Mouse (Mus musculus): ENCODE data around the gene Fkbp15.

GRCm38 (mm10) chr4:62267101-62267500 is 93.2 kb downstream of the Fkbp15 start:
- TF ChIP-seq CTCF (IDR thresholded peaks at IDR 0.05; ENCODE audit: low read depth, low read length) (no peak), POLR2A (IDR thresholded peaks at IDR 0.05; ENCODE audit: extremely low read depth, insufficient read depth, low read length) (no peak)
